Mouse (Mus musculus): ENCODE measurements at regions not wholly inside any gene's neighbourhood (a gene's known extent, or its start where the extent isn't known, plus 50 kb on each side); places are given as distances from the start of the nearest gene placed in this dataset.

DNA sequence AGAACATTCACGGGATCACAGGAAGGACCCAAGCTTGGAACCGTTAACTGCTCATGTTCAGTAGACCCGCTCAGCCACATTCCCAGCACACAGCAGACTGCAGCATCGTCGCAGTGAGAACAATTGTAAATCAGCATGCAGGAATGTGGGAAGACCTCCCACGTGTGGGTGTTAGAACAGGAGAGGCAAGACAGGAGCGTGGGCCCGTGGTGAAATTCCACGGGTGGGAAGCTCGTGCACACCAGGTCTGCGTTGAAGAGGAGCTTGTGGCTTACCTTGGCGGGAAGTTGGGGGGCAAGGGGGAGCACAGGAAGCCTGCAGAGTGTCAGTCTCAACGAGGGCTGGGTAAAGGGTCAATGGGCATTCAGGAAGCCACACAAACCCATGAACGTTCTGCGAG is 238.2 kb upstream of the Dio3 start:
- Histone ChIP-seq H3K4me1 (ENCODE audit: control insufficient read depth, insufficient read depth, low read length) (no peaks in the 10 kb centered on the region), H3K36me3 (ENCODE audit: control insufficient read depth, insufficient read depth, low read length) (no peaks in the 10 kb centered on the region), H3K27me3 (ENCODE audit: control insufficient read depth, insufficient read depth, low read length) (no peaks in the 10 kb centered on the region), H3K27ac (ENCODE audit: control insufficient read depth, insufficient read depth, low read depth, low read length) (no peak overlapping the region), H3K4me3 (ENCODE audit: control insufficient read depth, low read depth, low read length) (no peak overlapping the region)
- TF ChIP-seq POLR2A (IDR thresholded peaks at IDR 0.05; ENCODE audit: control insufficient read depth, low read depth, low read length) (no peak), CTCF (IDR thresholded peaks at IDR 0.05; ENCODE audit: control insufficient read depth, insufficient read depth, insufficient replicate concordance, low read depth, low read length) (no peak)

DNA sequence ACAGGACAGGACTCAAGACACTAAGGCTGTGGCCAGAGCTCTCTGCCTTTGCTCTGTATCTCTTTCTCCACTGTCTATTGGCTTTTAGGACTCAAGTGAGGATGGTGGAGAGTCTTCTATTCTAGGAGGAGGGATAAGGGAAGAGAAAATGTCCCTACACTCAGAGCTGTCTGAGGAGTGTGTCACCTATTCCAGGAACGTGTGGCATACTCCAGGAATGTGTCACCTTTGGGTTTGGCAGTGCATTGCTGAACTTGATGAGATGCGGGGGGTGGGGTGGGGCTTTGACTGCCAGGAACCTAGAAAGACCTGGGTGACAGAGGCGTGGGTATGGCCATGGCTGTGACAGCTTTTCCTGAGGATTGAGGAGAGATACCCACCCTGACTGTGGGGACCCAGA is 237.1 kb upstream of the Dio3 start:
- Histone ChIP-seq H3K4me1 (ENCODE audit: control insufficient read depth, insufficient read depth, low read length) (no peaks in the 10 kb centered on the region; the same call in 1 of the 2 replicates), H3K36me3 (ENCODE audit: control insufficient read depth, insufficient read depth, low read length) (no peaks in the 10 kb centered on the region), H3K27ac (ENCODE audit: control insufficient read depth, insufficient read depth, low read depth, low read length) (no peak overlapping the region), H3K27me3 (ENCODE audit: control insufficient read depth, insufficient read depth, low read length) (no peaks in the 10 kb centered on the region), H3K4me3 (ENCODE audit: control insufficient read depth, low read depth, low read length) (no peak overlapping the region)
- no peak for TF ChIP-seq CTCF (IDR thresholded peaks at IDR 0.05; ENCODE audit: control insufficient read depth, insufficient read depth, insufficient replicate concordance, low read depth, low read length)
- no peak for TF ChIP-seq POLR2A (IDR thresholded peaks at IDR 0.05; ENCODE audit: control insufficient read depth, low read depth, low read length)

DNA sequence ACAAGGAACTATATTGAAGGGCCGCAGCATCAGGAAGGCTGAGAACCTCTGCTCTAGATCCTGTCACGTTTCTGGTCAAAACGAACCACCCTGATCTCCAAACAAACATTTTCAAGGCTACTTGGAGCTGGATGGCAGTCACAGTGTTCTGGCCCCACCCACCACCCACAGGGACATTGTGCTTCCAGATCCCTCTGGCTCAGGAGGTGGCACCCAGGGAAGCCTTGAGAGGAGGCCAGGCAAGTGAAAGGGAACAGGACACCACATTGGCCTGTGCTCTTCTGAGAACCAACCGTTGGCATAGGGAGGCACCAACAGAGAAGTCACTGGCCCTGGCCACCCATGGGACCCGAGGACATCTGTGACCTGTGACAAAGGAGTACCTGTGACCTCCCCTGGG is 234.6 kb upstream of the Dio3 start:
- no peaks in the 10 kb centered on the region; the same call in 1 of the 2 replicates for H3K4me1 ChIP-seq (ENCODE audit: control insufficient read depth, insufficient read depth, low read length)
- no peak overlapping the region for H3K27ac ChIP-seq (ENCODE audit: control insufficient read depth, insufficient read depth, low read depth, low read length)
- TF ChIP-seq CTCF (IDR thresholded peaks at IDR 0.05; ENCODE audit: control insufficient read depth, insufficient read depth, insufficient replicate concordance, low read depth, low read length) (no peak), POLR2A (IDR thresholded peaks at IDR 0.05; ENCODE audit: control insufficient read depth, low read depth, low read length) (no peak)
- no peaks in the 10 kb centered on the region for H3K36me3 ChIP-seq (ENCODE audit: control insufficient read depth, insufficient read depth, low read length)
- H3K27me3 ChIP-seq (ENCODE audit: control insufficient read depth, insufficient read depth, low read length) = no peaks in the 10 kb centered on the region
- no peak overlapping the region for H3K4me3 ChIP-seq (ENCODE audit: control insufficient read depth, low read depth, low read length)

- Histone ChIP-seq H3K4me1 (ENCODE audit: control insufficient read depth, insufficient read depth, low read length) (no peaks in the 10 kb centered on the region; the same call in 1 of the 2 replicates), H3K27ac (ENCODE audit: control insufficient read depth, insufficient read depth, low read depth, low read length) (no peak overlapping the region), H3K36me3 (ENCODE audit: control insufficient read depth, insufficient read depth, low read length) (no peaks in the 10 kb centered on the region), H3K27me3 (ENCODE audit: control insufficient read depth, insufficient read depth, low read length) (no peaks in the 10 kb centered on the region), H3K4me3 (ENCODE audit: control insufficient read depth, low read depth, low read length) (no peak overlapping the region)
- TF ChIP-seq CTCF (IDR thresholded peaks at IDR 0.05; ENCODE audit: control insufficient read depth, insufficient read depth, insufficient replicate concordance, low read depth, low read length) = no peak
- no peak for TF ChIP-seq POLR2A (IDR thresholded peaks at IDR 0.05; ENCODE audit: control insufficient read depth, low read depth, low read length)
These were observed 234.1 kb upstream of the Dio3 start for GRCm38 (mm10) chr12:110044721-110045120.

DNA sequence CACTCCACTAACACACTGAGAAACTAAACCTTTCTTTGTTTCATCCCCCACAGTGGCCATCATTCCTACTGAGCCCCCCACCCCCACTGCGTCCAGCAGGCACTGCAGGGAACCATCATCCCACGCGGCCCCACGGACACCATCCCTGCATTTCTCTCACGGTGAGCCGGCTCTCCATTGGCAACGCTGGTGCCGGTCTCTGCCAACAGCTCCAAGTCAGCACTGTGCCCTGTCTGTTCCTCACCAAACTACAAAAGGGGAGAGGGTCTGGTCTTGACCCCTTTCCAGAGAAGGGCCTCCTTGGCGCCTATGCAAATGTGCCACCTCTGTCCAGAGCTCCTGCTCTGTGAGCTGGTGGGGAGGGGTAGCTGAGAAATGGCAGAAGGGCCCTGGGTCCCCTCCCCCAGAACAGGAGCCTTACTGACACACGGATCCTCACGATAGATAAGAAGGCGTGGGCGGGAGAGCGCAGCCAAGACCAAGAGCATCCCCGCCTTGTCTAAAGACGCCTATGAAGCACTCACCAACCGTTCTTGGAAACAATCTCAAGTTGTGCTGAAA is 233.0 kb upstream of the Dio3 start:
- Histone ChIP-seq H3K36me3 (ENCODE audit: control insufficient read depth, insufficient read depth, low read length) (no peaks in the 10 kb centered on the region), H3K4me1 (ENCODE audit: control insufficient read depth, insufficient read depth, low read length) (no peaks in the 10 kb centered on the region; the same call in 1 of the 2 replicates), H3K4me3 (ENCODE audit: control insufficient read depth, low read depth, low read length) (no peak overlapping the region), H3K27ac (ENCODE audit: control insufficient read depth, insufficient read depth, low read depth, low read length) (no peak overlapping the region), H3K27me3 (ENCODE audit: control insufficient read depth, insufficient read depth, low read length) (no peaks in the 10 kb centered on the region)
- TF ChIP-seq POLR2A (IDR thresholded peaks at IDR 0.05; ENCODE audit: control insufficient read depth, low read depth, low read length) (no peak), CTCF (IDR thresholded peaks at IDR 0.05; ENCODE audit: control insufficient read depth, insufficient read depth, insufficient replicate concordance, low read depth, low read length) (no peak)

- TF ChIP-seq POLR2A (IDR thresholded peaks at IDR 0.05; ENCODE audit: control insufficient read depth, low read depth, low read length) = no peak
- no peak for TF ChIP-seq CTCF (IDR thresholded peaks at IDR 0.05; ENCODE audit: control insufficient read depth, insufficient read depth, insufficient replicate concordance, low read depth, low read length)
- H3K27ac ChIP-seq (ENCODE audit: control insufficient read depth, insufficient read depth, low read depth, low read length) = no peak overlapping the region
- H3K36me3 ChIP-seq (ENCODE audit: control insufficient read depth, insufficient read depth, low read length) = no peaks in the 10 kb centered on the region
- no peaks in the 10 kb centered on the region for H3K27me3 ChIP-seq (ENCODE audit: control insufficient read depth, insufficient read depth, low read length)
- H3K4me1 ChIP-seq (ENCODE audit: control insufficient read depth, insufficient read depth, low read length) = no peaks in the 10 kb centered on the region; the same call in 1 of the 2 replicates
- H3K4me3 ChIP-seq (ENCODE audit: control insufficient read depth, low read depth, low read length) = no peak overlapping the region
These were observed 232.3 kb upstream of the Dio3 start for GRCm38 (mm10) chr12:110046613-110047012.

DNA sequence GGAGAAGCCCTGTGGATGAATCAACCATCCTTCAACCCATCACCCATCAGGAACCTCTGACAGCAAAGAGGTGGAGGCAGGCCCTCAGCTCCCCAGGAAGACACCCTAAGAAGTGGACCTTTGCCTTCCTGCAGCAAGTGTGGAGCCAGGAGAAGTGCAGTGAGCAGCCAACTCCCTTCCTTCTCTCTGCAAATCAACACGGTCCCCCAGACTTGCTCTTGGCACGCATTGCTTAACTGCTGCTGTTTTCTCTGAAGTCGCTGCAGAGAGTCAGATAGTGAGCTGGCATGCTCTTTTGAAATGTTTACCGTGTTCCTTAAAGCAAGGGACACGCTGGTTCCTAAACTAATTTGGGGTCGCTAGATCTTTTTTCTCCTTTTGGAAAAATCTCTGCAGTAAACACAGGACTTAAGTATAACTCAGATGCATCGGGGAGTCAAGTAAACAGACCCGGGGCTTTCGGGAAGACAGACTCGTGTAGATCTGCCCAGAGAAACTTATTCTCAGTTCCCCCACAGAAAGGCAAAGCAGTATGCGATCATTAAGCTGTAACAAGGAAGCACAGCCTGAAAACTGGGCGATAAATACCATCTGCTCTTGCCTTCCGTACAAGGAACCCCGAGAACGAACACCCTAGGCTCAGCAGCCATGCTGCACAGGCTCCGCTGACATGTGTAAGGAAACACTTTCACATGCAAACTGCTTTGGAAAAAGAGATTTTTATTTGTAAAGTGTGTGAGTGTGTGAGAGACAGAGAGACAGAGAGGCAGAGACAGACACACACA is 231.2 kb upstream of the Dio3 start:
- Histone ChIP-seq H3K4me1 (ENCODE audit: control insufficient read depth, insufficient read depth, low read length) (no peaks in the 10 kb centered on the region; the same call in 1 of the 2 replicates), H3K4me3 (ENCODE audit: control insufficient read depth, low read depth, low read length) (no peak overlapping the region)

More for the DNA sequence above, 231.2 kb upstream of the Dio3 start:
- Histone ChIP-seq H3K27me3 (ENCODE audit: control insufficient read depth, insufficient read depth, low read length) (no peaks in the 10 kb centered on the region), H3K36me3 (ENCODE audit: control insufficient read depth, insufficient read depth, low read length) (no peaks in the 10 kb centered on the region), H3K27ac (ENCODE audit: control insufficient read depth, insufficient read depth, low read depth, low read length) (no peak overlapping the region)
- TF ChIP-seq POLR2A (IDR thresholded peaks at IDR 0.05; ENCODE audit: control insufficient read depth, low read depth, low read length) (no peak), CTCF (IDR thresholded peaks at IDR 0.05; ENCODE audit: control insufficient read depth, insufficient read depth, insufficient replicate concordance, low read depth, low read length) (no peak)
